Mouse (Mus musculus) bone marrow, adult 2 months (tissue): Measurements from ENCODE around the gene Tub.

Experiments used
- CTCF ChIP-seq: fragments of 200-500 bp; IDR thresholded peaks from 2 replicates; pipeline ENCODE4 v1.5.1; 2011; ENCODE audit warnings: low read length, control low read depth; ENCODE audit not compliant: control insufficient read depth, insufficient read depth
- POLR2A ChIP-seq: fragments of 200-500 bp; IDR thresholded peaks from 2 replicates; pipeline ENCODE4 v1.6.1; 2011; ENCODE audit warnings: low read depth, mild to moderate bottlenecking, control low read depth, low read length, borderline replicate concordance; ENCODE audit not compliant: control insufficient read depth

- TF ChIP-seq CTCF: no peak
- no peak for TF ChIP-seq POLR2A
These were observed 15.3 kb upstream of the Tub start for GRCm38 (mm10) chr7:108934836-108935235.
